Mouse (Mus musculus) MEL (cell line): ENCODE measurements around the gene Cmya5. TPM values are rescaled to one million over a fixed set of nuclear protein-coding genes. Genes with fewer than 3 reads are reported as not detected.

Experiments used
- DNase-seq: peaks from one replicate; pipeline ENCODE4 v3.0.0; 2011; ENCODE audit warnings: low read depth, low spot score
- H3K27ac ChIP-seq: 2 replicates; pipeline ENCODE4 v1.5.1; 2012; ENCODE audit warnings: low read depth, mild to moderate bottlenecking, control low read depth, low read length, moderate library complexity; ENCODE audit not compliant: control insufficient read depth
- H3K27me3 ChIP-seq, 2 experiments: fragments of 150-350 bp in 1 of 2; sonication (generic) in 1 of 2; 2 replicates each; pipeline ENCODE4 v1.6.1; 2012; ENCODE audit warnings: low read length in 2 of 2, mild to moderate bottlenecking in 2 of 2, improper control_type of control experiment in 1 of 2, moderate library complexity in 1 of 2; ENCODE audit not compliant: insufficient read depth in 2 of 2, control insufficient read depth in 1 of 2
- H3K36me3 ChIP-seq, 2 experiments: 2 replicates each; pipeline ENCODE4 v1.6.1; 2012 to 2014; ENCODE audit warnings: low read length in 2 of 2, improper control_type of control experiment in 1 of 2, inconsistent platforms in 1 of 2, mild to moderate bottlenecking in 1 of 2; ENCODE audit not compliant: insufficient read depth in 2 of 2, control insufficient read depth in 1 of 2
- H3K4me1 ChIP-seq, 2 experiments: fragments of 150-350 bp in 1 of 2; sonication (generic) in 1 of 2; 2 replicates each; pipeline ENCODE4 v1.6.1; 2012; ENCODE audit warnings: low read length in 2 of 2, improper control_type of control experiment in 1 of 2, mild to moderate bottlenecking in 1 of 2; ENCODE audit not compliant: insufficient read depth in 2 of 2, control insufficient read depth in 1 of 2
- H3K4me3 ChIP-seq, 2 experiments: fragments of 150-350 bp in 1 of 2; sonication (generic) in 1 of 2; 2 replicates each; pipeline ENCODE4 v1.5.1; 2012; ENCODE audit warnings: low read depth in 2 of 2, low read length in 2 of 2, mild to moderate bottlenecking in 2 of 2, moderate library complexity in 2 of 2, control low read depth in 1 of 2, improper control_type of control experiment in 1 of 2; ENCODE audit not compliant: control insufficient read depth in 1 of 2, insufficient read depth in 1 of 2
- H3K79me2 ChIP-seq: 2 replicates; pipeline ENCODE4 v1.6.1; 2012; ENCODE audit warnings: mild to moderate bottlenecking, low read length, moderate library complexity; ENCODE audit not compliant: control insufficient read depth, poor library complexity, insufficient read depth
- H3K9ac ChIP-seq: 2 replicates; pipeline ENCODE4 v1.6.1; 2012; ENCODE audit warnings: low read depth, mild to moderate bottlenecking, control low read depth, low read length, moderate library complexity; ENCODE audit not compliant: control insufficient read depth, poor library complexity, severe bottlenecking
- H3K9me3 ChIP-seq: fragments of 150-350 bp; sonication (generic); replicated peaks from 2 replicates; pipeline ENCODE4 v1.6.1; 2012; ENCODE audit warnings: mild to moderate bottlenecking, low read length, improper control_type of control experiment, moderate library complexity; ENCODE audit not compliant: insufficient read depth
- CHD2 ChIP-seq: IDR thresholded peaks from 2 replicates; pipeline ENCODE4 v1.6.1; 2011; ENCODE audit warnings: low read length, improper control_type of control experiment
- CTCF ChIP-seq, 3 experiments: IDR thresholded peaks in 2 of 3; conservative IDR thresholded peaks in 1 of 3; 2 replicates each; pipeline ENCODE4 v1.5.1; 2011 to 2012; ENCODE audit warnings: low read length in 3 of 3, low read depth in 2 of 3, mild to moderate bottlenecking in 2 of 3, improper control_type of control experiment in 1 of 3, inconsistent platforms in 1 of 3, mixed read lengths in 1 of 3, moderate library complexity in 1 of 3; ENCODE audit not compliant: control insufficient read depth in 1 of 3, insufficient read depth in 1 of 3, poor library complexity in 1 of 3, severe bottlenecking in 1 of 3
- ELF1 ChIP-seq: IDR thresholded peaks from 2 replicates; pipeline ENCODE4 v1.6.1; 2014; ENCODE audit warnings: low read depth, mild to moderate bottlenecking, inconsistent platforms, low read length, improper control_type of control experiment, moderate library complexity
- GABPA ChIP-seq: IDR thresholded peaks from 2 replicates; pipeline ENCODE4 v1.6.1; 2012; ENCODE audit warnings: low read depth, mild to moderate bottlenecking, inconsistent platforms, low read length, improper control_type of control experiment, moderate library complexity
- GATA1 ChIP-seq: IDR thresholded peaks from 2 replicates; pipeline ENCODE4 v1.6.1; 2011; ENCODE audit warnings: low read depth, low read length, improper control_type of control experiment
- JUND ChIP-seq: IDR thresholded peaks from 2 replicates; pipeline ENCODE4 v1.6.1; 2011; ENCODE audit warnings: low read depth, mild to moderate bottlenecking, improper control_type of control experiment, low read length
- KAT2A ChIP-seq: conservative IDR thresholded peaks from 2 replicates; pipeline ENCODE4 v1.6.1; 2012; ENCODE audit warnings: low read depth, low read length, improper control_type of control experiment, inconsistent platforms
- MAFK ChIP-seq: IDR thresholded peaks from 2 replicates; pipeline ENCODE4 v1.6.1; 2011; ENCODE audit warnings: low read depth, mild to moderate bottlenecking, low read length, improper control_type of control experiment, borderline replicate concordance
- MAX ChIP-seq: IDR thresholded peaks from 2 replicates; pipeline ENCODE4 v1.6.1; 2011; ENCODE audit warnings: low read length, improper control_type of control experiment
- MAZ ChIP-seq: IDR thresholded peaks from 2 replicates; pipeline ENCODE4 v1.6.1; 2012; ENCODE audit warnings: low read depth, mild to moderate bottlenecking, inconsistent platforms, low read length, improper control_type of control experiment
- MEF2A ChIP-seq: IDR thresholded peaks from 2 replicates; pipeline ENCODE4 v1.6.1; 2014; ENCODE audit warnings: low read depth, mild to moderate bottlenecking, inconsistent platforms, low read length, improper control_type of control experiment; ENCODE audit not compliant: poor library complexity, insufficient replicate concordance, severe bottlenecking; ENCODE audit errors: extremely low read depth
- MXI1 ChIP-seq: IDR thresholded peaks from 2 replicates; pipeline ENCODE4 v1.6.1; 2011; ENCODE audit warnings: mild to moderate bottlenecking, low read depth, low read length, improper control_type of control experiment
- MYB ChIP-seq: IDR thresholded peaks from 2 replicates; pipeline ENCODE4 v1.6.1; 2011; ENCODE audit warnings: mild to moderate bottlenecking, low read depth, low read length, improper control_type of control experiment
- POLR2A ChIP-seq, 2 experiments: IDR thresholded peaks; 2 replicates each; pipeline ENCODE4 v1.6.1; 2011 to 2012; ENCODE audit warnings: low read length in 2 of 2, mild to moderate bottlenecking in 2 of 2, control low read depth in 1 of 2, improper control_type of control experiment in 1 of 2, low read depth in 1 of 2, moderate library complexity in 1 of 2; ENCODE audit not compliant: control insufficient read depth in 1 of 2, insufficient read depth in 1 of 2, poor library complexity in 1 of 2
- POLR2AphosphoS2 ChIP-seq: IDR thresholded peaks from 2 replicates; pipeline ENCODE4 v1.6.1; 2011; ENCODE audit warnings: low read length, improper control_type of control experiment
- POLR2AphosphoS5 ChIP-seq: IDR thresholded peaks from 2 replicates; pipeline ENCODE4 v1.6.1; 2012; ENCODE audit warnings: low read depth, borderline replicate concordance, mild to moderate bottlenecking, inconsistent platforms, low read length, moderate library complexity, mixed read lengths
- RAD21 ChIP-seq: IDR thresholded peaks from 2 replicates; pipeline ENCODE4 v1.6.1; 2011; ENCODE audit warnings: mild to moderate bottlenecking, low read depth, low read length, improper control_type of control experiment
- RCOR1 ChIP-seq: IDR thresholded peaks from 2 replicates; pipeline ENCODE4 v1.6.1; 2012; ENCODE audit warnings: low read depth, mild to moderate bottlenecking, inconsistent platforms, low read length, improper control_type of control experiment
- SIN3A ChIP-seq: IDR thresholded peaks from 2 replicates; pipeline ENCODE4 v1.6.1; 2012; ENCODE audit warnings: low read length, improper control_type of control experiment, inconsistent platforms
- SMC3 ChIP-seq: IDR thresholded peaks from 2 replicates; pipeline ENCODE4 v1.6.1; 2011; ENCODE audit warnings: low read depth, low read length, improper control_type of control experiment
- UBTF ChIP-seq: IDR thresholded peaks from 2 replicates; pipeline ENCODE4 v1.6.1; 2012; ENCODE audit warnings: low read depth, mild to moderate bottlenecking, inconsistent platforms, low read length, improper control_type of control experiment, moderate library complexity, borderline replicate concordance; ENCODE audit not compliant: insufficient read depth
- USF1 ChIP-seq: IDR thresholded peaks from 2 replicates; pipeline ENCODE4 v1.6.1; 2014; ENCODE audit warnings: low read depth, mild to moderate bottlenecking, inconsistent platforms, low read length, improper control_type of control experiment, moderate library complexity
- ZC3H11A ChIP-seq: IDR thresholded peaks from 2 replicates; pipeline ENCODE4 v1.6.1; 2012; ENCODE audit warnings: low read depth, mild to moderate bottlenecking, inconsistent platforms, low read length, improper control_type of control experiment
- ZKSCAN1 ChIP-seq: IDR thresholded peaks from 2 replicates; pipeline ENCODE4 v1.6.1; 2012; ENCODE audit warnings: low read depth, mild to moderate bottlenecking, inconsistent platforms, low read length, improper control_type of control experiment, moderate library complexity
- polyA plus RNA-seq, 2 experiments: library from polyadenylated mRNA; stranded (reverse) in 1 of 2; unstranded in 1 of 2; fragments of >175 nt in 1 of 2; fragments of >200 nt in 1 of 2; gene quantifications; 2 replicates each; pipeline versions ENCODE4 v1.2.1 to v1.2.4; 2012; ENCODE audit warnings: low replicate concordance in 2 of 2, low read depth in 1 of 2; ENCODE audit not compliant: insufficient read length in 2 of 2, insufficient read depth in 1 of 2, missing spikeins in 1 of 2
- total RNA-seq: library from RNA; depleted of rRNA; stranded (reverse); fragments of 300-350 nt; gene quantifications from 2 replicates; pipeline ENCODE4 v1.2.3, GENCODE M21; 2012

Gene Cmya5
- total and polyA plus RNA-seq, 3 experiments = under 0.01 TPM; not detected in 2

DNA sequence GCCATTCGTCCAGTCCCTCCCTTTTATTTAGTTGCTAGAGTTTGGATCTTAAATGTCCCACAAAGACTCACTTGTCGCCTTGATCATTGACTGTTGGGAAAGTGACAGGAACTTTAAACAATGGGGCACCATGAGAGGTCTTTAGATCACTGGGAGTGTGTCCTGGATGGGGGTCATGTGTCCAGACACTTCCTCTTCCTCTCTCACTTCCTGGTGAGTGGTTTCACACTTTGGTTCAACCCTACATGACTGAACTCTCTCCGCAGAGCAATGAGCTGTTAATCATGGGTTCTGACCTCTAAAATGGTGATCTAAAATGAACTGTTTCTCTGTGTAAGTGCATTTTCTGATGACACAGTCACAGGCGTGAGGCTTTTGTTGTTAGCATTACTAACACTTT, 137.4 kb downstream of the Cmya5 start:
- Histone ChIP-seq H3K27me3 (no peaks in the 10 kb centered on the region), H3K27ac (no peak overlapping the region), H3K4me3 (no peak overlapping the region), H3K36me3 (no peaks in the 10 kb centered on the region), H3K9me3 (no peaks in the 10 kb centered on the region), H3K4me1 (no peaks in the 10 kb centered on the region), H3K9ac (no peak overlapping the region), H3K79me2 (no peaks in the 10 kb centered on the region)
- no peak for DNase-seq
- TF ChIP-seq ZC3H11A = no peak
- no peak for TF ChIP-seq MAX
- no peak for TF ChIP-seq MEF2A
- TF ChIP-seq CTCF (IDR thresholded peaks at IDR 0.05 in 2 of 3, conservative IDR thresholded peaks at IDR 0.05 in 1 of 3; ENCODE audit: control insufficient read depth in 1 of 3, insufficient read depth in 1 of 3, low read depth in 2 of 3, low read length in 3 of 3, poor library complexity in 1 of 3, severe bottlenecking in 1 of 3) = no peak
- TF ChIP-seq RCOR1 = no peak
- no peak for TF ChIP-seq POLR2A (IDR thresholded peaks at IDR 0.05; ENCODE audit: control insufficient read depth in 1 of 2, insufficient read depth in 1 of 2, low read depth in 1 of 2, low read length in 2 of 2, poor library complexity in 1 of 2)
- no peak for TF ChIP-seq KAT2A
- TF ChIP-seq GATA1 = no peak
- no peak for TF ChIP-seq SMC3
- no peak for TF ChIP-seq CHD2
- no peak for TF ChIP-seq MYB
- TF ChIP-seq SIN3A = no peak
- no peak for TF ChIP-seq GABPA

DNA sequence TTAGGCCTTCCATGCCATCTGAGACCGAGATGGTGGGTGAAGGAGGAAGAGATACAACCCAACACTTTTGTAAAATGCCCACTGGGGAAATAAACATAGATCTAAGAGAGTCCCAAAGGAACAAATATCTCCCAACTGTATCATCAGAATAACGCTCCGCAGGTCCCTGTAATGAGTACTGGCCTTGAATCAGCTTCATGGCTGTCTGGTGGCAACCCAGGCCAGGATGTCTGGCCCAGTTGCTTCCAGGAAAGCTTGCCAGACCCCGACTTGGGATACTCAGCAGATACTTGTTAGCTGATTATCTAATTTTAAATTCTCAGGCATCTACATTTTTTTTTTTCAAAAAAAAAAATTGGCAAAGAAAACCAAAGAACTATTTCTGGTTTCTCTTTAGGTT, 138.2 kb downstream of the Cmya5 start:
- TF ChIP-seq CHD2 = no peak
- no peak for TF ChIP-seq MAFK
- no peak for TF ChIP-seq JUND
- TF ChIP-seq RAD21 = no peak
- TF ChIP-seq MXI1 = no peak

GRCm38 (mm10) chr13:93004003-93004402, 140.5 kb downstream of the Cmya5 start:
- Histone ChIP-seq H3K79me2 (no peaks in the 10 kb centered on the region), H3K4me3 (no peak overlapping the region), H3K27me3 (peaks cover 0 to 1% of the 10 kb centered on the region in 2 experiments; a peak in 1 of 4 replicates), H3K36me3 (no peaks in the 10 kb centered on the region), H3K9ac (no peak overlapping the region), H3K9me3 (no peaks in the 10 kb centered on the region), H3K27ac (no peak overlapping the region), H3K4me1 (no peaks in the 10 kb centered on the region)
- DNase-seq = no peak
- no peak for TF ChIP-seq POLR2AphosphoS5
- TF ChIP-seq KAT2A = no peak
- no peak for TF ChIP-seq MAZ
- TF ChIP-seq MYB = no peak
- TF ChIP-seq ELF1 = no peak
- TF ChIP-seq JUND = no peak
- TF ChIP-seq POLR2AphosphoS2 = no peak
- no peak for TF ChIP-seq UBTF
- no peak for TF ChIP-seq GATA1
- no peak for TF ChIP-seq RCOR1
- no peak for TF ChIP-seq ZKSCAN1
- TF ChIP-seq USF1 = no peak

More for the DNA sequence above, 138.2 kb downstream of the Cmya5 start:
- Histone ChIP-seq H3K36me3 (no peaks in the 10 kb centered on the region), H3K27me3 (no peaks in the 10 kb centered on the region; a peak in 1 of 4 replicates), H3K4me1 (no peaks in the 10 kb centered on the region), H3K9ac (no peak overlapping the region), H3K27ac (no peak overlapping the region), H3K79me2 (no peaks in the 10 kb centered on the region), H3K4me3 (no peak overlapping the region), H3K9me3 (no peaks in the 10 kb centered on the region)
- no peak for DNase-seq
